In the genomic region with DNA sequence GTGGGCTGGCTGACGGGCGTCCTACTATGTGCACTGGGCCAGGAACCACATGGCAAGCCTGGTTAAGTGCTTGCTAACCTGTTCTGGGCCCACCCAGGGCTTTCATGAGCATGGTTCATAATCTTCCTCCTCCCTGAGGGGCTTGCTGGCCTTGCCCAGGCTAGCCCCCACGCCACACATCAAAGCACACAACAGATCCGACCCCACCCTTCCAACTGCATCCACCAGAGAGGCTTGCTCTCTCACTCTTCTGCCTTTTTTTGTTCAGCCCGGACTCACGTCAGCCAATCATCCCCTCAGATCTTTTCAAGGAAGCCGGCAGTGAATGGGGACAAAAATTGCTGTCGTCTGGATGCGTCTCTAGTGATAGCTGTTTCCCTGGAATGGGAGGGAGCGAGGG, we compare ENCODE assay signal across 22 mouse cellular contexts.
A peak's percentile ranks its signal among the peaks of the same experiment; 100 is the strongest.
DNase-seq lines count a peak whose midpoint lies in the region; ATAC-seq lines count a peak whose summit lies in the region.
"Had no signal": no experiment of that assay in that cellular context is flagged by ENCODE, and none has a peak within 500 bp of the region (broad histone marks: within the 10 kb centered on the region; RNA-seq: fewer than 3 reads in every experiment).

No protein-coding gene starts in this region.

- ATAC-seq in forebrain, embryonic 16.5 days: no peak
- no peak for ATAC-seq in midbrain, embryonic 11.5 days (ENCODE audit: low FRiP score)
- ATAC-seq in midbrain, embryonic 13.5 days: no peak
- no peak for ATAC-seq in forebrain, embryonic 15.5 days (replicated peaks)
- no peak for ATAC-seq in midbrain, embryonic 16.5 days

- H3K9me3 ChIP-seq in forebrain, embryonic 10.5 days: peaks cover 5% of the 10 kb centered on the region; the same call in 1 of the 2 replicates
- no peaks in the 10 kb centered on the region for H3K9me3 ChIP-seq in forebrain, embryonic 16.5 days (ENCODE audit: control insufficient read depth, low read length)
- H3K9me3 ChIP-seq in midbrain, embryonic 11.5 days (ENCODE audit: control insufficient read depth, low read length): no peaks in the 10 kb centered on the region
- H3K9me3 ChIP-seq in midbrain, embryonic 13.5 days: no peaks in the 10 kb centered on the region
- H3K9me3 ChIP-seq in forebrain, embryonic 15.5 days: no peaks in the 10 kb centered on the region
- H3K9me3 ChIP-seq in midbrain, embryonic 16.5 days (replicated peaks; ENCODE audit: control insufficient read depth, low read length, poor library complexity, severe bottlenecking): no peaks in the 10 kb centered on the region
- H3K9me3 ChIP-seq: heart, embryonic 15.5 days had no signal

- H3K9ac ChIP-seq in forebrain, embryonic 16.5 days (replicated peaks; ENCODE audit: low read depth, low read length): no peak overlapping the region
- H3K9ac ChIP-seq in midbrain, embryonic 11.5 days (ENCODE audit: low read length): peak overlapping the region; percentile 14
- no peak overlapping the region for H3K9ac ChIP-seq in midbrain, embryonic 13.5 days (replicated peaks)
- H3K9ac ChIP-seq in forebrain, embryonic 15.5 days (replicated peaks): no peak overlapping the region; the same call in 1 of the 2 replicates
- no peak overlapping the region for H3K9ac ChIP-seq in midbrain, embryonic 16.5 days (ENCODE audit: low read depth, low read length)
- H3K9ac ChIP-seq: heart, embryonic 15.5 days; liver, embryonic 13.5 days; lung, embryonic 14.5 days had no signal

- peaks cover 97% of the 10 kb centered on the region for H3K4me1 ChIP-seq in forebrain, embryonic 10.5 days
- H3K4me1 ChIP-seq in forebrain, embryonic 16.5 days (replicated peaks; ENCODE audit: control insufficient read depth, insufficient read depth, low read length): peaks cover 46% of the 10 kb centered on the region
- peaks cover 41% of the 10 kb centered on the region for H3K4me1 ChIP-seq in midbrain, embryonic 11.5 days (ENCODE audit: control insufficient read depth, insufficient read depth, low read length)
- peaks cover 84% of the 10 kb centered on the region for H3K4me1 ChIP-seq in midbrain, embryonic 13.5 days (replicated peaks)
- peaks cover 63% of the 10 kb centered on the region for H3K4me1 ChIP-seq in forebrain, embryonic 15.5 days
- H3K4me1 ChIP-seq in midbrain, embryonic 16.5 days (ENCODE audit: control insufficient read depth, insufficient read depth, low read length): peaks cover 34% of the 10 kb centered on the region

- H3K27ac ChIP-seq in forebrain, embryonic 10.5 days: peak overlapping the region; percentile 56
- no peak overlapping the region for H3K27ac ChIP-seq in forebrain, embryonic 16.5 days (ENCODE audit: low read length)
- 0 out of 2 replicates have a peak overlapping the region, but pooled peaks have one; percentile 3 for H3K27ac ChIP-seq in midbrain, embryonic 11.5 days (ENCODE audit: low read depth, low read length)
- H3K27ac ChIP-seq in midbrain, embryonic 13.5 days: no peak overlapping the region
- H3K27ac ChIP-seq in forebrain, embryonic 15.5 days (replicated peaks): peak overlapping the region; percentile 52
- peak overlapping the region; percentile 30 for H3K27ac ChIP-seq in midbrain, embryonic 16.5 days (ENCODE audit: low read length)
- H3K27ac ChIP-seq: heart, embryonic 15.5 days; liver, embryonic 13.5 days had no signal

- H3K4me3 ChIP-seq in forebrain, embryonic 10.5 days: no peak overlapping the region
- H3K4me3 ChIP-seq in forebrain, embryonic 16.5 days (replicated peaks; ENCODE audit: low read length): no peak overlapping the region
- no peak overlapping the region for H3K4me3 ChIP-seq in midbrain, embryonic 11.5 days (ENCODE audit: low read depth, low read length)
- no peak overlapping the region for H3K4me3 ChIP-seq in midbrain, embryonic 13.5 days (replicated peaks)
- H3K4me3 ChIP-seq in forebrain, embryonic 15.5 days: no peak overlapping the region
- no peak overlapping the region for H3K4me3 ChIP-seq in midbrain, embryonic 16.5 days (ENCODE audit: low read depth, low read length)
- H3K4me3 ChIP-seq: heart, embryonic 15.5 days; liver, embryonic 13.5 days had no signal

- 66% methylated on average over 10 of the region's 10 CpGs for WGBS in forebrain, embryonic 10.5 days
- 40% methylated on average over 10 of the region's 10 CpGs for WGBS in forebrain, embryonic 16.5 days
- WGBS in midbrain, embryonic 11.5 days: 52% methylated on average over 10 of the region's 10 CpGs
- 32% methylated on average over 10 of the region's 10 CpGs for WGBS in midbrain, embryonic 13.5 days
- WGBS in forebrain, embryonic 15.5 days: 36% methylated on average over 10 of the region's 10 CpGs
- 46% methylated on average over 10 of the region's 10 CpGs for WGBS in midbrain, embryonic 16.5 days

- peaks cover 5% of the 10 kb centered on the region; the same call in 1 of the 2 replicates for H3K36me3 ChIP-seq in forebrain, embryonic 10.5 days (replicated peaks)
- H3K36me3 ChIP-seq in forebrain, embryonic 16.5 days (ENCODE audit: control insufficient read depth, insufficient read depth): no peaks in the 10 kb centered on the region
- no peaks in the 10 kb centered on the region for H3K36me3 ChIP-seq in midbrain, embryonic 11.5 days (ENCODE audit: control insufficient read depth, insufficient read depth, low read length)
- no peaks in the 10 kb centered on the region for H3K36me3 ChIP-seq in midbrain, embryonic 13.5 days
- no peaks in the 10 kb centered on the region for H3K36me3 ChIP-seq in forebrain, embryonic 15.5 days
- H3K36me3 ChIP-seq in midbrain, embryonic 16.5 days (ENCODE audit: control insufficient read depth, insufficient read depth, low read length): no peaks in the 10 kb centered on the region
- H3K36me3 ChIP-seq: heart, embryonic 15.5 days; liver, embryonic 13.5 days had no signal

- no peak overlapping the region for H3K4me2 ChIP-seq in forebrain, embryonic 16.5 days (ENCODE audit: low read length)
- H3K4me2 ChIP-seq in midbrain, embryonic 11.5 days: no peak overlapping the region
- H3K4me2 ChIP-seq in midbrain, embryonic 13.5 days (replicated peaks): no peak overlapping the region
- no peak overlapping the region for H3K4me2 ChIP-seq in forebrain, embryonic 15.5 days (replicated peaks)
- H3K4me2 ChIP-seq in midbrain, embryonic 16.5 days (ENCODE audit: low read length): no peak overlapping the region
- H3K4me2 ChIP-seq: heart, embryonic 15.5 days; liver, embryonic 13.5 days; lung, embryonic 14.5 days had no signal

- H3K27me3 ChIP-seq in forebrain, embryonic 10.5 days (ENCODE audit: poor library complexity, severe bottlenecking): peaks cover 81% of the 10 kb centered on the region
- H3K27me3 ChIP-seq in forebrain, embryonic 16.5 days (replicated peaks; ENCODE audit: control insufficient read depth, insufficient read depth, low read length): no peaks in the 10 kb centered on the region
- no peaks in the 10 kb centered on the region for H3K27me3 ChIP-seq in midbrain, embryonic 11.5 days (ENCODE audit: control insufficient read depth, insufficient read depth, low read length)
- H3K27me3 ChIP-seq in midbrain, embryonic 13.5 days: no peaks in the 10 kb centered on the region
- H3K27me3 ChIP-seq in forebrain, embryonic 15.5 days: no peaks in the 10 kb centered on the region
- no peaks in the 10 kb centered on the region for H3K27me3 ChIP-seq in midbrain, embryonic 16.5 days (ENCODE audit: control insufficient read depth, insufficient read depth, low read depth, low read length)
- H3K27me3 ChIP-seq: liver, embryonic 13.5 days had no signal

- DNase-seq in forebrain, embryonic 10.5 days (ENCODE audit: extremely low spot score, low spot score): no peak
- DNase-seq in midbrain, embryonic 11.5 days (ENCODE audit: low spot score, missing footprints): no peak
- DNase-seq in spleen, postnatal 14 days (ENCODE audit: low spot score in 2 of 2): no peak
- no peak for DNase-seq in layer of hippocampus, adult 8-10 months (ENCODE audit: low spot score in 2 of 2)
- DNase-seq: adrenal gland, adult 8-10 months; cerebellum, adult 8-10 months; gastrocnemius, postnatal 14 days; heart, adult 18-20 months; heart, postnatal 4 days; kidney, adult 2 months; kidney, postnatal 14 days; liver, embryonic 13.5 days; lung, embryonic 14.5 days; lung, postnatal 4 days; right cerebral cortex, adult 18-20 months; thymus, adult 18-20 months; thymus, postnatal 4 days had no signal

Comparison
In these comparisons a context has a peak if more than half of its experiments do, and no peak if none do; other contexts are left out.
1. H3K27ac ChIP-seq: peak in forebrain, embryonic 10.5 days (single experiment), midbrain, embryonic 11.5 days (single experiment), forebrain, embryonic 15.5 days (single experiment) and midbrain, embryonic 16.5 days (single experiment); none in forebrain, embryonic 16.5 days (single experiment) and midbrain, embryonic 13.5 days (single experiment).